Mouse (Mus musculus): ENCODE measurements around the gene Prkg1.

- TF ChIP-seq GATA1 (IDR thresholded peaks at IDR 0.05; ENCODE audit: borderline replicate concordance, low read length) (no peak), FLI1 (IDR thresholded peaks at IDR 0.05; ENCODE audit: low read length) (no peak)
These were observed 935.5 kb downstream of the Prkg1 start for GRCm38 (mm10) chr19:30829231-30829775.
